Mouse (Mus musculus) left cerebral cortex, adult 8-10 months (tissue): ENCODE results near the gene Macrod2. TPM values are rescaled to one million over a fixed set of nuclear protein-coding genes. Genes with fewer than 3 reads are reported as not detected.

ENCODE experiments used
- DNase-seq, 2 experiments: peaks; one replicate each; pipeline ENCODE4 v3.0.0; 2022; ENCODE audit warnings: low spot score in 2 of 2
- total RNA-seq, 4 experiments: library from RNA; stranded (reverse); gene quantifications; 2 replicates each; pipeline ENCODE4 v1.2.4; 2022

Gene Macrod2
- total RNA-seq, 4 experiments from 2014 or later: 48.9 to 57.5 (median 51.2) TPM

- DNase-seq: no peak
Observed at GRCm38 (mm10) chr2:141434084-141434483, 1039.0 kb downstream of the Macrod2 start.

GRCm38 (mm10) chr2:141434731-141435570, 1039.8 kb downstream of the Macrod2 start:
- DNase-seq: peak in 1 of 2 experiments; percentile 23

- DNase-seq: no peak
Observed at GRCm38 (mm10) chr2:141441896-141442295, 1046.8 kb downstream of the Macrod2 start.

GRCm38 (mm10) chr2:141449078-141449680, 1054.1 kb downstream of the Macrod2 start:
- no peak for DNase-seq

GRCm38 (mm10) chr2:141463946-141464345, 1068.8 kb downstream of the Macrod2 start:
- DNase-seq: no peak

GRCm38 (mm10) chr2:141472791-141473190, 1077.7 kb downstream of the Macrod2 start:
- DNase-seq: no peak

GRCm38 (mm10) chr2:141477585-141477984, 1082.5 kb downstream of the Macrod2 start:
- no peak for DNase-seq

- DNase-seq: no peak
Observed at GRCm38 (mm10) chr2:141490518-141490917, 1095.4 kb downstream of the Macrod2 start.

GRCm38 (mm10) chr2:141505451-141505850, 1110.3 kb downstream of the Macrod2 start:
- DNase-seq: no peak

- DNase-seq: no peak
Observed at GRCm38 (mm10) chr2:141507929-141508897, 1113.1 kb downstream of the Macrod2 start.

- DNase-seq: no peak
Observed at GRCm38 (mm10) chr2:141514976-141515375, 1119.9 kb downstream of the Macrod2 start.

- peak in 1 of 2 experiments; percentile 12 for DNase-seq
Observed at GRCm38 (mm10) chr2:141522081-141522480, 1127.0 kb downstream of the Macrod2 start.

- DNase-seq: no peak
Observed at GRCm38 (mm10) chr2:141545877-141546276, 1150.8 kb downstream of the Macrod2 start.

- DNase-seq: no peak
Observed at GRCm38 (mm10) chr2:141551701-141552100, 1156.6 kb downstream of the Macrod2 start.

- no peak for DNase-seq
Observed at GRCm38 (mm10) chr2:141556747-141557146, 1161.6 kb downstream of the Macrod2 start.

- DNase-seq: no peak
Observed at GRCm38 (mm10) chr2:141558242-141558827, 1163.2 kb downstream of the Macrod2 start.

- DNase-seq: no peak
Observed at GRCm38 (mm10) chr2:141565986-141566385, 1170.9 kb downstream of the Macrod2 start.

GRCm38 (mm10) chr2:141571360-141571759, 1176.3 kb downstream of the Macrod2 start:
- DNase-seq: no peak

- no peak for DNase-seq
Observed at GRCm38 (mm10) chr2:141578206-141578605, 1183.1 kb downstream of the Macrod2 start.

GRCm38 (mm10) chr2:141582431-141582830, 1187.3 kb downstream of the Macrod2 start:
- DNase-seq: no peak

- DNase-seq: no peak
Observed at GRCm38 (mm10) chr2:141582933-141583332, 1187.8 kb downstream of the Macrod2 start.
